Mouse (Mus musculus) kidney, postnatal 0 days (tissue): ENCODE measurements around the gene Agbl2. TPM values are rescaled to one million over a fixed set of nuclear protein-coding genes. Genes with fewer than 3 reads are reported as not detected.

Source experiments
- ATAC-seq: fragments of 200-750 bp; cut with Nextera tagmentation; replicated peaks from 2 replicates; pipeline ENCODE4 v1.8.0; 2017; ENCODE audit warnings: low read depth, moderate number of reproducible peaks, moderate TSS enrichment, moderate library complexity; ENCODE audit not compliant: low FRiP score
- DNase-seq: peaks from one replicate; pipeline ENCODE4 v3.0.0-alpha.2; 2016; ENCODE audit warnings: low spot score
- H3K27ac ChIP-seq: fragments of 300-500 bp; sonication (generic); 2 replicates; pipeline ENCODE4 v1.5.1; 2014; ENCODE audit warnings: mild to moderate bottlenecking
- H3K27me3 ChIP-seq: fragments of 300-500 bp; sonication (generic); 2 replicates; pipeline ENCODE4 v1.6.1; 2014; ENCODE audit warnings: low read length, mixed read lengths; ENCODE audit not compliant: insufficient read depth
- H3K36me3 ChIP-seq: fragments of 300-500 bp; sonication (generic); 2 replicates; pipeline ENCODE4 v1.6.1; 2014; ENCODE audit warnings: low read length, mixed read lengths; ENCODE audit not compliant: insufficient read depth
- H3K4me1 ChIP-seq: fragments of 300-500 bp; sonication (generic); replicated peaks from 2 replicates; pipeline ENCODE4 v1.6.1; 2014; ENCODE audit warnings: antibody characterized with exemption, low read length, mixed read lengths; ENCODE audit not compliant: insufficient read depth
- H3K4me2 ChIP-seq: fragments of 300-500 bp; sonication (generic); 2 replicates; pipeline ENCODE4 v1.6.1; 2014; ENCODE audit warnings: mild to moderate bottlenecking, low read length, moderate library complexity, mixed read lengths
- H3K4me3 ChIP-seq: fragments of 300-500 bp; sonication (generic); replicated peaks from 2 replicates; pipeline ENCODE4 v1.5.1; 2014; ENCODE audit warnings: low read depth, low read length
- H3K9ac ChIP-seq: fragments of 300-500 bp; sonication (generic); 2 replicates; pipeline ENCODE4 v1.6.1; 2014; ENCODE audit warnings: low read depth, low read length
- H3K9me3 ChIP-seq: fragments of 300-500 bp; sonication (generic); replicated peaks from 2 replicates; pipeline ENCODE4 v1.6.1; 2016; ENCODE audit warnings: low read length, inconsistent platforms, mixed read lengths
- CTCF ChIP-seq: IDR thresholded peaks from 2 replicates; pipeline ENCODE4 v1.5.1; 2016; ENCODE audit warnings: antibody characterized with exemption, low read depth, mild to moderate bottlenecking, moderate library complexity
- WGBS: fragments of 180-500 bp; shearing (Covaris S2); extraction: QIAGEN DNeasy Blood & Tissue Kit; methylation state at CpG from one replicate; pipeline ENCODE4 v1.1.7; 2014; 5-methylcytosine and 5-hydroxymethylcytosine counted together
- polyA plus RNA-seq: library from polyadenylated mRNA; unstranded; fragments of >200 nt; fragmentation: Nextera tagmentation; extraction: Ambion mirVana; gene quantifications from 2 replicates; pipeline ENCODE4 v1.2.1, GENCODE M21; 2015

The Agbl2 gene
- polyA plus RNA-seq, 1 experiment from 2014 or later = 0.89 TPM

DNA sequence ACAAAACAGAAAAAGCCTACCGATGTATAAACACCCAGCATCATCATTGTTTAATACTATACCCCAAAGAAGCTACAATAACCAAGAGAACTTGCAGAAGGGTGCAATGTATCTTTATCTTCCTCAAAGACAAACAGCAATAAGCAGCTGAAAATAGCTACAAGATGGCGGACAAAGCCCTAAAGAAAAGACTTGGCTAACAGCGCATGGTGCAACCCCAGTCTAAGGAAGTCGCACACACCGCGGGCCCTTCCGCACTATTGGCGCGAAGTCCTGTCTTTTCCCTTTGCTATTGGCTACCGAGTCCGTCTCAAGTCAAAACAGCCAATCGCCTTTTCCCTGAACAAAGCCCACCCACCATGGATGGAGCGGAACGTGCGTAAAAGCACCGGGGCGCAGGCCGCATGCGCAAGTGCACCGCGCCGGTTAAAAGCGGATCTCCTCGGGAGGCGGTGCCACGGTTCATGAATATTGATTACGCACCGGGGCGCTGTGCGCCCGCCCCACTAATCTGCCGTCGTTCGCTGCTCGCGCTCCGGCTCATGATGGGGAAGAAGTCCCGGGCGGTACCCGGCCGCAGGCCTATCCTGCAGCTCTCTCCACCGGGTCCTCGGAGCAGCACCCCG, 37.4 kb upstream of the Agbl2 start, which contains the start of gene Fnbp4:
TSS of gene Fnbp4 (plus strand) at position 318 of the 626 bp plus-strand sequence.
- Histone ChIP-seq H3K4me3 (peak within 1 kb of the TSS; percentile 98), H3K4me1 (no peaks in the 10 kb centered on the region), H3K4me2 (peak within 1 kb of the TSS; percentile 75), H3K27ac (peak within 1 kb of the TSS; percentile 99), H3K9me3 (no peaks in the 10 kb centered on the region), H3K9ac (peak within 1 kb of the TSS; percentile 97), H3K27me3 (no peaks in the 10 kb centered on the region), H3K36me3 (no peaks in the 10 kb centered on the region)
- ATAC-seq = peak; percentile 100
- DNase-seq = peak; percentile 100
- TF ChIP-seq CTCF = peak; percentile 23; the same call in 1 of the 2 replicates
- WGBS = under 1% methylated on average over 44 of the region's 44 CpGs

DNA sequence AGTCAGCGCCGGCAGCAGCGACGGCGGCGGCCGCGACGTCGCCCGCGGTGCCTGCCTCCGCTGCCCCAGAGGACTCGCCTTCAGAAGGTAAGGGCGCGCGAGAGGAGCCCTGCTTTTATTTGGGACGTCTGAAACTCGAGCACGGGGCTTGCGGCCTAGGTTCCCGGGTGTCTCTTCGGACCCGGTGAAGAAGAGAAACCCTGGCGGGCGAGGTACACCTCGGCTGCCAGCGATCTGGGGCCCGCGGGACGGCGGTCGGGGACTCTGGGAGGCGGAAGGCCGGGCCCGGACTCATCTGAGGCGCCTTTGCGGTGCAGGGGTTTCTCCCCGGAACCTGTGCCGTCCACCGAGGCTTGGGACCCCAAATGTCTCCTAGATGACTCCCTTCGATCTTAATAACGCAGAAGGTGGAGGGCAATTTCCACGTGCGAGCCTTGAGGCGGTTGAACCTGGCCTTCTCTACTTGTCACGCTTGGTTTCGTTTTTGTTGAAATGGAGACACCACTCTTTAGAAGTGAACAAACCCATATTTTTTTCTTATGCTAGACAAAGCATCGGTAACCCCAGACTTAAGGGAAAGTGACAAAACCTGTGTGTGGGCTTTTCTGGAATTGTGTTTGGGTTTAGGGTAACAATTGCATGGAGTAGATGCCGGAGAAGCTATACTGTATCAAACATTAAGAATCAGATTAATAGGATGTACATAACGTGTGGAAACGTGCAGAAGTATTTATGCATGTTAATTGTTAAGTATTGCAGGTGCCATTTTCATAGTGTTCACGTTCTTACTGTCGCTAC, 36.6 kb upstream of the Agbl2 start:
- H3K36me3 ChIP-seq = 0 out of 2 replicates have a peak, but pooled peaks cover 6% of the 10 kb centered on the region
- no peaks in the 10 kb centered on the region for H3K4me1 ChIP-seq
- peak overlapping the region; percentile 75 for H3K4me2 ChIP-seq
- TF ChIP-seq CTCF = no peak
- H3K4me3 ChIP-seq = peak overlapping the region; percentile 98
- H3K9me3 ChIP-seq = no peaks in the 10 kb centered on the region
- ATAC-seq = peak; percentile 11; the same call in 1 of the 2 replicates
- WGBS = under 1% methylated on average over 54 of the region's 54 CpGs
- H3K9ac ChIP-seq = peak overlapping the region; percentile 97
- peak overlapping the region; percentile 99 for H3K27ac ChIP-seq
- DNase-seq = peak; percentile 44
- H3K27me3 ChIP-seq = no peaks in the 10 kb centered on the region

DNA sequence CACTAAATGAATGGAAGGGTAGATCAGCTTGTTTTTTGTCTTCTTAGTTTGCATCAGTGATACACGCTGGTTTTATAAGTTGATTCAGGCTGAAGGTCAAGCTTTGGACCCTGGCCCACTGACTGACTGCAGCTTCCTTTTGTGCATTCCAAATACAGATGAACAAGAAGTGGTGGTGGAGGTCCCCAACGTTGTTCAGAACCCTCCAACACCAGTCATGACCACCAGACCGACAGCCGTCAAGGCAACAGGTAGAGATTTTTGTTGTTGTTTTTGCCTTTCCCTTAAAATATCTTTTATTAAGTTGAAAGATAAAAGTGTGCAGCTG, 36.0 kb upstream of the Agbl2 start:
- no peaks in the 10 kb centered on the region for H3K4me1 ChIP-seq
- WGBS = 8% methylated on average over 4 of the region's 4 CpGs
- no peak for TF ChIP-seq CTCF
- H3K4me2 ChIP-seq = peak overlapping the region; percentile 75
- H3K9me3 ChIP-seq = no peaks in the 10 kb centered on the region
- DNase-seq (peak; percentile 27), ATAC-seq (no peak)
- H3K9ac ChIP-seq = peak overlapping the region; percentile 97
- H3K36me3 ChIP-seq = peaks cover 12% of the 10 kb centered on the region
- H3K4me3 ChIP-seq = peak overlapping the region; percentile 98
- H3K27ac ChIP-seq = peak overlapping the region; percentile 99; the same call in 1 of the 2 replicates
- no peaks in the 10 kb centered on the region for H3K27me3 ChIP-seq

DNA sequence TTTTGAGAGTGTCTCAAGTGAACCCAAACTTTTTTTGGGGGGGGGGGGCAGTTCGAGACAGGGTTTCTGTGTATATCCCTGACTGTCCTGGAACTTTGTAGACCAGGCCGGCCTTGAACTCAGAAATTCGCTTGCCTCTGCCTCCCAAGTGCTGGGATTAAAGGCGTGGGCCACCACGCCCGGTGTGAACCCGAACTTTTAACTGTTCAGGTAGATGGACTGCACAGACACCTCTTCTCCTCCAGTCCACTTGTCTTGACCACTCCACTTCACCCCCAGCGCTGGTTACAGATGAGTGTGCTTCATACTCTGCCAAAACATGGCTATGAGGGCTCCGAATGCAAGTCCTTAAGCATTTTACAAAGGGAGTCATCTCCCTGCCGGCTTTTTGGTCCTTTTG, 35.4 kb upstream of the Agbl2 start:
- no peaks in the 10 kb centered on the region for H3K4me1 ChIP-seq
- no peak overlapping the region for H3K9ac ChIP-seq
- H3K4me2 ChIP-seq = peak overlapping the region; percentile 75
- TF ChIP-seq CTCF = no peak
- no peak for DNase-seq
- H3K27me3 ChIP-seq = no peaks in the 10 kb centered on the region
- H3K27ac ChIP-seq = no peak overlapping the region
- ATAC-seq = no peak
- peak overlapping the region; percentile 98; the same call in 1 of the 2 replicates for H3K4me3 ChIP-seq
- H3K9me3 ChIP-seq = no peaks in the 10 kb centered on the region
- 89% methylated on average over 10 of the region's 10 CpGs for WGBS
- peaks cover 13% of the 10 kb centered on the region for H3K36me3 ChIP-seq

DNA sequence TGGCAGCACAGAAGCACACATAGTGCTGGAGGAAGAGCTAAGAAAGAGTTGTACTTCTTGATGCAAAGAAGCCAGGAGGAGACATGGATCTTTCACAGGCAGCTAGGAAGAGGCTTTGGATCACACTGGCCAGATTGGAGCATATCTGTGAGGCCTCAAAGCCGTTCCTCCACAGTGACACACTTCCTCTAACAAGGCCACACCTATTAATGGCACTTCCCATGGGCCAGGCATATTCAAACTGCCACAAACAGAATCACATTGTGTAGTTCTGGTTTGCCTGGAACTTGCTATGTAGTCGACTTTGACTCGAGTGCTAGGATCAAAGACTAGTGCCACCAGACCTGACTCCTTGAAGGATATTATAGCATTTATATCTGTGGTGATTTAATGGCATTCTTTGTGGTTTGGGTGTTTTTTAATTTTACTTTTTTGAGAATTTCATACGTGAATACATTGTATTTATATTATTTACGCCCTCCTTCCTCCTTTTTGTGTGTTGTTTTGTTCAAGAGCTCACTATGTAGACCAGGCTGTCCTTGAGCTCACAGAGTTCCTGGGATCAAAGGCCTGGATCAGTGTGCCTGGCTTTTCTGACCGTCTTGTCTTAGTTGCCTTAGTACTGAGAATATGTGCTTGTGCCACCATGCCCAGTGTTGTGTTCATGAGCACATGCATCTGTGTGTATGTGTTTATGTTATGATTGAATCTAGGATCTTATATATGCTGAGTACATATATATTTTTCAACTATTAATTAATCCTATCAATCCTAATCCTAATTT, 32.7 kb upstream of the Agbl2 start:
- DNase-seq (no peak), ATAC-seq (no peak)
- Histone ChIP-seq H3K4me1 (no peaks in the 10 kb centered on the region), H3K36me3 (peaks cover 37% of the 10 kb centered on the region), H3K4me3 (no peak overlapping the region), H3K27ac (no peak overlapping the region), H3K9me3 (no peaks in the 10 kb centered on the region), H3K4me2 (no peak overlapping the region), H3K9ac (0 out of 2 replicates have a peak overlapping the region, but pooled peaks have one; percentile 1), H3K27me3 (no peaks in the 10 kb centered on the region)
- 76% methylated on average over 6 of the region's 6 CpGs for WGBS
- TF ChIP-seq CTCF = no peak

DNA sequence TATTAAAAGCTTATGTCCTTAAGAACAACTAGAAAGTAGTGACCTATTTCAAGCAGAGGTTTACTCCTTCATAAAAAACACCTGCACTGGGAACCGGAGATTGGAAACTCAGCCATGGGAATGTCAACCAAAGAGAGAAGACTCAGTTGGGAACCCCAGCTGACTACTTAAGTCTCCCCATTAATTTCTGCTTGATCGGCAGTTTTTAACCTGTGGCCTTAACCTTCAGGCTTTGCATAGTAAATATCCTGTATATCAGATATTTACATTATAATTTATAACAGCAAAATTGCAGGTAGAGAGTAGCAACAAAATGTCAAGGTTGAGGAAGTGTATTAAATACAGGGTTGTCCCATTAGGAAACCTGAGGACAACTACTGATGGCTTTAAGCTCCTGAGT, 29.0 kb upstream of the Agbl2 start:
- Histone ChIP-seq H3K4me1 (no peaks in the 10 kb centered on the region), H3K4me3 (no peak overlapping the region), H3K27ac (no peak overlapping the region), H3K9ac (no peak overlapping the region), H3K4me2 (no peak overlapping the region), H3K9me3 (no peaks in the 10 kb centered on the region), H3K27me3 (no peaks in the 10 kb centered on the region), H3K36me3 (peaks cover 61% of the 10 kb centered on the region)
- DNase-seq (no peak), ATAC-seq (no peak)
- no peak for TF ChIP-seq CTCF
- 94% methylated on average over 2 of the region's 2 CpGs for WGBS
